Mouse (Mus musculus) inflammation-experienced regulatory T-cells (primary cell): ENCODE data around the gene Nrsn1. TPM values are rescaled to one million over a fixed set of nuclear protein-coding genes. Genes with fewer than 3 reads are reported as not detected.

Experiments used
- polyA plus RNA-seq, 2 experiments: library from polyadenylated mRNA; unstranded; fragments of 100-300 nt; shearing (Covaris generic); gene quantifications; one replicate each; pipeline ENCODE4 v1.2.1; 2017

The Nrsn1 gene
- polyA plus RNA-seq = 1 to 10 TPM in 1 of 2 experiments, not detected in 1; 2.5 TPM

GRCm38 (mm10) chr13:25270402-25270801 is at the start of gene Nrsn1:
Nrsn1 (minus strand) TSS chr13:25270502.

Other genes starting within 250 kb of the Nrsn1 start
- gene Dcdc2a, start 214.5 kb downstream of the Nrsn1 start, polyA plus RNA-seq = under 1 TPM in 1 of 2 experiments, not detected in 1; 0.33 TPM